Mouse (Mus musculus): ENCODE data around the gene Csmd2.

The Csmd2 gene

DNA sequence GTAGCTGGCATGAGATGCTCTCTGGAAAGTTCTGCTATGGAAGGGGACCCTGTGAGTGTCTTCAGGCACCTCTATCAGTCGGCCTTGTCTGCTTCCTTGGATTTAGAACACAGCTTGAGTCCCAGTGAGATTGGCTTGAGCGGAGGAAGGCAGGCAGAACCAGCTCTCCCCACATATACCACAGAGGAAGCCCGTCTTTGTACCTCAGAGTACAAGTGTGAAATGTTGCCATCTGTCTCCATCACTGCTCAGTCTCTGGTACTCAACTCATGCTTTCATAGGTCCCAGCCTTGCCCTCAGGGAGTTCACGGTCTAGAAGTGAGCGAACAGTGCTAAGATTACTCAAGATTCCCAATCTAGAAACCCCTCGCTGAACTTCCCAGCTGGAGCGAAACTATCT is 352.8 kb downstream of the Csmd2 start:
- DNase-seq (ENCODE audit: low spot score in 2 of 2): no peak

DNA sequence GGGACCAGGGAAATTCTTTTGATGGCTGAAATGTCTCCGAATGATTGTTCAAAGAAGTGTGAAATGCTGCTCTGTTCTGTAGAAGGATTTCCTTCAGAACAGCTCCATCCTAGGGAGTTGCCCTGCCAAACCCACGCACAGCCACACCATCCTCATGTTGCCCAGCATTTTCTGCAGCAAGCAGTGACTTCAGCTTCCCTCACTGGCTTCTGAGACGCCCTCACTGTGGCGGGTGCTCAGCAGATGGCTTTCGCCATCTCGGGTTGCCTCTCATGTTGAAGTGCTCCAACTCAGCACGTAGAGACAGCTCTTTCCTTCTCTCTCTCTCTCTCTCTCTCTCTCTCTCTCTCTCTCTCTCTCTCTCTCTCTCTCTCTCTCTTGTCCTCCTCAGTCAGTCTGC is 353.7 kb downstream of the Csmd2 start:
- no peak for DNase-seq (ENCODE audit: low spot score in 2 of 2)

DNA sequence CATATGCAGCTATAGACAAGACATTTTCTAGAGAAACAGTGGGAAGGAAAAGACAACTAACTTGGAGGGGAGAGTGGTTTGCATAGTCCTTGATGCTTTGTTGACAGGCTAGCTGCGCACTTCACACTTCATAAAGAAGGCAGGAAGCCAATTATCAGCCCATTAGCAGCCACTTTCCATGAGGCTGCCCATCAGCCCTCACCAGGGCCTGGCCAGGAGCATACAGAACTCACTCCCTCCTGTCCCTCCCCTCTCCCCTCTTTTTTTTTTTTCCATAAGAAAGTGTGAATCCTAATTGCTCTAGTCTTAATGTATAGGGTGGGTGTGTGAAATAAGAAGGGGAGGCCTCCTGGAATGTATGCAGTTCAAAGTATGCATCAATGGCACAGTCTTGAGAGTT is 354.6 kb downstream of the Csmd2 start:
- no peak for DNase-seq (ENCODE audit: low spot score in 2 of 2)

DNA sequence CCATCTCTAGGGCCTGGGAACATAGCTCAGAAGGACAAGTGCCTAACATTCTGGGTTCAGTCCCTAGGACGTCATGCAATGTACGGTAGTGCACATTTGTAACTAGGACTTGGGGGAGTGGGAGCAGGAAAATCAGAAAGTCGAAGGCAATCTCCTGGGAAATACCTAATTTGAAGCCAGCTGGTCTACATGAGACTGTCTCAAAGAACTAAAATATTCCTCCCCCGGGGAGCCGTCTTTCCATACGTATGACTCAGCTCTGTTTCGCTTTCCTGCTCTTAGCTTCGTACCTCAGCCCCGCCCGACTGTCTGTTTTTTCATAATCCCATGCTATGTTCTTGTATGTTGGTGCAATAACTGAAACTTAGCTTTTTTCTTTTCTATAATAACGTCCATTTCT is 371.1 kb downstream of the Csmd2 start:
- DNase-seq (ENCODE audit: low spot score in 2 of 2): no peak

DNA sequence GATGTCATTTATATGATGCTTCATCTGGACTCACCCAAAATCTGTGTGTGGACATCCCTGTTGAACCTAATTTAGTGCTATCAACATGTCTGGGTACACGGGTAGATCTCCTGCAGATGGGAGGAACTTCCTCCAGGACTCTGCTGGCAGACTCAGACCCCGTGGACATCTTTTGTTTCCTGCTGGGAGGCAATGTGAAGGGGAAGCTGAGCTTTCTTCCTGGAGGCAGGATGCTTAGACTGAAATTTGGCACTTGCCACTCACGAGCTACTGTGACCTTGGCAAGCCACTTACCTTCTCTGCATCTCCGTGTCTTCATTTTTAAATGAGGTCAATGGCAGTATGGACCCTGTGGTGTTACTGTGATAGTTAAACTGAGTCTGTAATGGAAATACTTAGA is 378.2 kb downstream of the Csmd2 start:
- no peak for DNase-seq (ENCODE audit: low spot score in 2 of 2)

DNA sequence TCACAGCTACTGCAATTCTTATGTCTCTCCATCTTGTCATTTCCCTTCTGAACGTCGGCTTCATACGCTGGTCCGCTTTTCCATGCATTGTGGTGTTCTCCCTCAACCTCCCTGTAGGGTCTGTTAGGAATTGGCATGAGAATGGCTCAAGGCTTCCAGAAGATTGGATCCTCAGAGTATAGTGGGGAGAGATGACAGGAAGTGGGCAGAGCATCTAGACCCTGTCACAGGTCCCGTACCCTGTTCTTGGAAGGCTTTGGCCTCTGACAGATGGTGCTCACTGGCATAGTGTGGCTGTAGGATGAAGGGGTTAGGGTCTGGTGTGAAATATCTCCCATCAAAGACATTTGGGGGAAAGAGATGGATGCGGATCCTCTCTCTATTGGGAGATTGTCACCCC is 380.4 kb downstream of the Csmd2 start:
- DNase-seq (ENCODE audit: low spot score in 2 of 2): no peak

DNA sequence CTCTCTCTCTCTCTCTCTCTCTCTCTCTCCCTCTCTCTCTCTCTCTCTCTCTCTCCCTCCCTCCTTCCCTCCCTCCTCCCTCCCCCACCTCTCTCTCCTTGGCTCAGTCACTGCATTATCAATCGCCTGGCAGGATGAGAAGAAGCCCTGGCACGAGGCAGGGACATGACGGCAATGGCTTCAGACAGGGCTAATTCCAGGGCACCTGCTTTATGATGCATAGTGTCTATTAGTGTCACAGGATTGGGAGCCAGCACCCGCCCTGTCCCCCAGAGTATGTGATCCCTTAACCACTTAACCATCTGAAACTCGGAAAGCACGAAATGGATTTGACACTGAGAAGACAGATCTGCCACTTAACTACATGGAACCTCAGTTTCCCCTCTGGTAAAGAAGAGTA is 384.1 kb downstream of the Csmd2 start:
- DNase-seq (ENCODE audit: low spot score in 2 of 2): no peak

DNA sequence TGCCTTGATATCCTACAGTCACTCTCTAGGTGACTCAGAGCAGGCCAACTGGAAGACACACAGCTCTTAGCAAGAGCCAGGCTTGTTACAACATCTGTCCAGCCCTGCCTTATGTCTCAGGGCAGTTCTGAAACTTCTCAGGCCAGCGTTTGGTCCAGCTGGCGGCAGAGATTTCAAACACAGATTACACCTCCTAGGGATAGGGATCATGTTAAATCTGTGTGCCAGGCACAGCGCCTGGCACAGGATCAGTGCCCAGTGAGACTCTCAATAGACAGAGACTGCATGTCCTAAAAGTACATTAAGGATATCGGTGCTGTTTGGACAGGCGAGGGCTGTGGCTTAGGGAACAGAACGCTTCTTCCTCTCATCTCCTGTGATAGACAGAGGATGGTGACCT is 385.5 kb downstream of the Csmd2 start:
- DNase-seq (ENCODE audit: low spot score in 2 of 2): no peak

DNA sequence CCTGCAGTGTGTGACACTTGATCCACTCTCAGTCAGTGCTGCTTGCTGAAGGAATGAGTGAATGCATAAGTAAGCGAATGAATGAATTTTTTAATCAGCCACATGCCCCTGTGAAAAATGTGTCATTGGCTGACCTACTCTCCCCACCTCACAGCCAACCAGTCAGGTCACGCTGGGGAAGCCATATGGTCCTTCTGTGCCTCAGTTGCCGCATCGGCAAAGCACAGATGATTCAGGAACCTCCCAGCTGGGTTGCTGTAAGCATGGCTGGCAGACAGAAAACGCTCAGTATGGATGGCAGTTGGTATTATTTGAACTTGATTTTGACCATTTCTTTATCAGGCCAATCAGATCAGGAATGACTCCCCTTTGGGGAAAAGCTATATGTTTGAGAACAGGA is 386.4 kb downstream of the Csmd2 start:
- DNase-seq (ENCODE audit: low spot score in 2 of 2): no peak

DNA sequence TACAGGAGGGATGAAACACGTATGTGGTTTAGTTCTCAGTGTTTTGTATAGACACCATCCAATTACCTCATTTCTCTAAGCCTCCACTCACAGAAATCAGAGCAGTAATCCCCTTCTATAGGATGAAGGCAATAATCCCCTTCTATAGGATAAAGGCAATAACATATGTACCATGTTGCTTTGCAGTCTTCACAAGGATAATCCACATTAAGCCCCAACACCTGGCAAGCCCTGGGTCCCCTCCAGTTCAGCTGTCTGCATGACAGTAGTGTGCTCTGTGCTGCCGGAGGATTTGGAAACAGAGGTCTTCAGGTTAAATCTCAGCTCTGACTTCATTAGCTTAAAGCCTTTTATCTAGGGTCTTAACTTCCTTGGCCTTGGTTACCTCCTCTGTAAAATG is 391.3 kb downstream of the Csmd2 start:
- no peak for DNase-seq (ENCODE audit: low spot score in 2 of 2)

DNA sequence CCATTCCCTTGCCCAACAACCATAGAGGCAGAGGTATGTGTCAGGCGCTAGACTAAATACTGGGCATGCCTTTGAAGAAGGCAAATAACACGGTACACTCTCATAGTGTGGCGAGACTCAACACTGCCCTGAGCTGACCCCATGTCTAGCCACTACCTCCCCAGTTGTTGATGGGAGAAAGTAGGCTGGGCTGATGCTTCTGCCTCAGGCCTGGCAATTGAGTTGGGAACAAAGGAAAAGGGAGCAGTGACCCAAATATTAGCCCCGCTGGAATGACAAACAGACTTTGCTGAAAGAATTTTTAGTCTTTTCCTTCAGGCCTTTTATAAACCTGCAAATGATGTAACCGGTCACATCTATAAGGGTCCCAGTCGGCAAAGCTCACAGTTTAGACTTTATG is 393.7 kb downstream of the Csmd2 start:
- DNase-seq (ENCODE audit: low spot score in 2 of 2): no peak

DNA sequence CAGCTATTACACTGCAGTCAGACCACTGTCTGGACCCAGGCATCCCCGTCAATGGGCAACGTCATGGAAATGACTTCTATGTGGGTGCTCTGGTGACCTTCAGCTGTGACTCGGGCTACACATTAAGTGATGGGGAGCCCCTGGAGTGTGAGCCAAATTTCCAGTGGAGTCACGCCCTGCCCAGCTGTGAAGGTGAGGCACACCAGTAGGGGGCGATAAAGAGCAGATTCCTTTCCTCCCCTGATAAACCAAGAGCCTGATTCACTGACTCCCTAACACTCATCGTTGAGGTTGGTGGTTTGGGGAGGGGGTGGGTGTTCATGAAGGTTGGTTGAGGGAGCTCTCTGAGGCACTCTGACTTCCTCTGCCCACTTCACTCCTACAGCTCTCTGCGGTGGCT is 396.1 kb downstream of the Csmd2 start:
- DNase-seq (ENCODE audit: low spot score in 2 of 2): no peak

DNA sequence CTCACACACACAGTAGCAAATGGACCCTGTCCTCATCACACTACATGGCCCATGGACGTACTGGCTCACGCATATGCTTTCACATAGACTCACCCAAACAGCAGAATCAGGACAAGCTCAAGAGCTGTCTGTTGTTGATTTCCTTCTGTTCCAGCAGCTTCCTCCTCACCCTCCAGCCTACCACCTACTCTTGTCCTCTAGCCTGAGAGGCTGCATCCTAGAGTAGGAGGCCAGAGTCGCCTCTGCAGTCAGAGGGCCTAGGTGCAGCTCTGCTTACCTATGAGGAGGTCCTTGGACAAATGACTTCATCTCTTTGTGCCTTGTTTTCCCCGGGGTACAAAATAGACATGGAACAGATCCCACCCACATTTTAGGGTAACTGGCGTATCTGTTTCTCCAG is 403.8 kb downstream of the Csmd2 start:
- no peak for DNase-seq (ENCODE audit: low spot score in 2 of 2)

DNA sequence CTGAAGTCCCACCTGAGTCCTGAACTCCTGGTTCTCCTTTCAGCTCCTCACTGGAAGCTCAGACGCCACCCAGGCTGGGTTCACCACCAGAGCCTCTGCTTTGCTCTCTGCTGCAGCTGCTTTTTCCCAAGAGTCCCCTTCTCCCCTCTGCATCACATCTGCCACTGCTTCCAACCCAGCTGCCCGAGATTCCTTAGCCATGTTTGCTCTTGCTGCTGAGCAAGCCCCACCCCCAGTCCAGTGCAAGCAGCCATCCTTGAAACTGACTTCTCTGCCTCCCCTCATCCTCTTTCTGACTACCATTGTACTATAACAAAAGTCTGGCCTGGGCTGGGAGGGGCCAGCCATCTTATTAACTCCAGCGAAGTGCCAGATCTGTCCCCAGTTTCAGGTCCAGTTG is 404.6 kb downstream of the Csmd2 start:
- no peak for DNase-seq (ENCODE audit: low spot score in 2 of 2)

DNA sequence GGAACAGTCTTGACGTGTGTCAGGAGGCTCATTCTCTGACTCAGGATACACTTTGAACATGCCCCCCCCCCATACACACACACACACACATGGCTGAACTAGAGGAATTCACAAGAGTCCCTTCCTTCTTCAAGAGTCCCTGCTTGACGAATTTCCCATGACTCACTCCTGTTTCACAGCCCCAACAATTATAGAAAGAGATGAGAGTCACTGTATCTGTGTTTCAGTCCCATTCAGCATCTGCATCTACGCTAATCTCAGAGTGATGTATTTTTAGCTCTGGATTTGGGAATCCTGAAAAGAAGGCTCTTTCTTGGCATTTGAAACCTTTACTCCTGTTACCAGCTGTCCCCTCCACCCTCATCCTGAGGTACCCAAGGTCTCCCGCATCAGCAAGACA is 406.2 kb downstream of the Csmd2 start:
- DNase-seq (ENCODE audit: low spot score in 2 of 2): no peak

DNA sequence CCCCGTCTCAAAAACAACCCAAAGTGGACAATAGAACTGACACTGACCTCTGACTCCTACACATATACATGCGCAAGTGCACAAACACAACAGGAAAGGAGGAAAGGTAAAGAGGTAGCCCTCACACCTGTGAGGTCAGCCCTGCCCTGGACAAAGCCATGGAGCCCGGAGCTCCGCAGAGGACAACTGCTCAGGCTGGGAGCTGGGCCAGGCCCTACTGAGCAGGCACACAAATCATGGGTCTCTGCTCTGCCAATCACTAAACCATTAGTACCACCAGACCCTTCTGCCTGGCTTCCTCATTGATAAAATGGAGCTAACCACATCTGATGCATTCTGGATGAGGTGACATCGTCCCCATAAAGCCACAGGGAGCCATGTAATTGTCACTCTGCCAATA is 409.0 kb downstream of the Csmd2 start:
- DNase-seq (ENCODE audit: low spot score in 2 of 2): no peak

DNA sequence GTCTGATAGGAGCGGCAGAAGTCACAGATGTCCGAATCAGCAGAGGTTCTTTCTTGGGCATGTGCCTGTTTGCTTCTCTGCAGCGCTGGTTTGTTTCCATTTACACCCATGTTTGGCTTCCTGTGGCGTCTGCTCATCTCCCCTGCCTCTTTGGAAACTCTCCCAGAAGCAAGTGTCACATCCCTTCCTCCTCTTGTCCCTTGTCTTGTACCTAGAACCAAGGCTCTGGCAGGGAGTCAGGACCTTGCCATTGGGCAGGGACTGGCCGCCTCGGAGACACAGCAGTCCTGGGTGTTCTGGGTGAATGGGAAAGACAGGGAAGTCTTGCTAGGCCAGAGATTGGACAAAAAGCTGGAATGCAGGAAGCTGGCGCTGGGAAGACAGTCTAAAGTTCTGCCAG is 410.1 kb downstream of the Csmd2 start:
- no peak for DNase-seq (ENCODE audit: low spot score in 2 of 2)

DNA sequence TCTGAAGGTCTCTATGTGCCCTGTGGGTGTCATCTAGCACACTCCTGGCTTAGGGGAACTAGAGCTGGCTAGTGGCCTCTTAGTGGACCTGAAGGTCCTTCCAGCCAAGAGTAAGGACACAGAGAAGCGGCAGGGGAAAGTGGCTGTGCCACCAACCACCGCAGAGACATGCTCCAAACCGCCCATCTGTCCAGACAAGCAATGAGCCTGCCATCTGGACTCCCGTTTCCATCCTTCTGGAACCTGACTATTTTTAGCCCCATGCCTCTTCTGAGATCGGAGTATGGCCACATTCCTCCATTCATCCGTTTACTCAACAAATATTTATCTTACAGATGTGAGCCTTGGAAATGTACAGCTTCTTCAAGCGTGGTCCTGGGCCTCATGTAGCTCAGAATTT is 411.3 kb downstream of the Csmd2 start:
- no peak for DNase-seq (ENCODE audit: low spot score in 2 of 2)

DNA sequence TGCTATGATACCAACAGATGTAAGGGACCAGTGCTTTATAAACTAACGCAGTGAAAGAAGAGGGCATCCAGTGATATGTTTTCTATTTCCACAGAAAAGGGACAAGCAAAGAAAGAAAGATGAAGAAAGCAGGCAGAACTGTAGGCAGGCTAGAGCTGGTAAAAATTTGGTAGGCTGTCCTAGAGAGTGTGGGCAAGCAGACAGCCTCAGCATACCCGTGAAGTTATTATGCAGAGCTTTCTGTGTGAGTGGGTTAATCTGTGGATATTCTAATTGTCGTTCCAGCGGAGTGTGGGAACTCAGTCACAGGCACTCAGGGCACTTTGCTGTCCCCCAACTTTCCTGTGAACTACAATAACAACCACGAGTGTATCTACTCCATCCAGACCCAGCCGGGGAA is 412.4 kb downstream of the Csmd2 start:
- no peak for DNase-seq (ENCODE audit: low spot score in 2 of 2)

DNA sequence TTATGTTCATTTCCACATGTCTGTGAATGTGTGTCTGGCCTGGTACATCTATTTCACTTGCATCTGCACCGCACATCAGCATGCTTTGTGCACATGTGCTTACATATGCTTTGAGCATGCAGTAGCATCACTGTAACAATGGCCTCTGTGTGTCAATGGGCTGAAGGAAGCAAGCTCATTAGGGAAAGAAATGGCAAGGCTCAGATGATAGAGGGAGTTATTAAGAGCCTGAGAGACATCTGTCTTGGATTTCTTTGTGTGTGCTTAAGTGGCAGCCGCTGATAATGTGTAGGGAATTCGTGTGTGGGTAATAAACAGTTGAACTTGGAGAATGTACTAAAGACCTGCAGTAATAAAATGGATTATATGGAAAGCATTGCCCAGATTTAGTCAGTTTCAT is 413.9 kb downstream of the Csmd2 start:
- no peak for DNase-seq (ENCODE audit: low spot score in 2 of 2)

DNA sequence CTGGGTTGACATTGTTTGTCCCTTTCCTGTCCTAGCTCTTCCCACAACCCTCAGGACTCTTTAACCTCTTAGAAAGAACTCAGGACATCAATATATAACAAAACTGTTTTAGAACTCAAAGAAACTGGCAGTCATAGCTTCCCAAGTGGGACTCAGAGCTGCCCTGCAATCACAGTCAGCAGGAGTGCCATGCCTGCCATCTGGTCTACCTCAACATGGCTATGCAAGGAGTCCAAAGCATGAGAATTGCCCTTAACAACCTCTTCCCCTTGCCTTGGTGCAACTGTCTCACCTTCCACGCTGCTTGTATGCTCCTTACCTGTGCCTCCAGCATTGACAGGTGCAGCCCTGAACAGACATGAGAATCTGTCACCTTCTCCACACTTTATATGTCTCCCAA is 415.0 kb downstream of the Csmd2 start:
- DNase-seq (ENCODE audit: low spot score in 2 of 2): no peak

DNA sequence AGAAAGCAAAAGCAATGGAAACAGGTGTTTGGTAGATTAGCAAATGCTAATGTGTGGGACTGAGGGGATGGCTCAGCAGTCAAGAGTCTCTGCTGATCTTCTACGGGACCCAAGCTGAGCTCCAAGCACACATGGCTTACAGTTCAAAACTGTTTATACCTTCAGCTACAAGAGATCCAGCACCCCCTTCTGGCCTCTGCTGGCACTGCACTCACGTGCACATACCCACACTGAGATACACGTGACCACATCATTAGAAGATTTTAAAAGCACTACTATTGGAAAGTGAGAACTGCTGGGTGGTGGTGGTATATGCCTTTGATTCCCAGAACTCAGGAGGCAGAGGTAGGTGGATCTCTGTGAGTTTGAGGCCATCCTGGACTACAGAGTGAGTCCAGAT is 417.9 kb downstream of the Csmd2 start:
- DNase-seq (ENCODE audit: low spot score in 2 of 2): no peak

DNA sequence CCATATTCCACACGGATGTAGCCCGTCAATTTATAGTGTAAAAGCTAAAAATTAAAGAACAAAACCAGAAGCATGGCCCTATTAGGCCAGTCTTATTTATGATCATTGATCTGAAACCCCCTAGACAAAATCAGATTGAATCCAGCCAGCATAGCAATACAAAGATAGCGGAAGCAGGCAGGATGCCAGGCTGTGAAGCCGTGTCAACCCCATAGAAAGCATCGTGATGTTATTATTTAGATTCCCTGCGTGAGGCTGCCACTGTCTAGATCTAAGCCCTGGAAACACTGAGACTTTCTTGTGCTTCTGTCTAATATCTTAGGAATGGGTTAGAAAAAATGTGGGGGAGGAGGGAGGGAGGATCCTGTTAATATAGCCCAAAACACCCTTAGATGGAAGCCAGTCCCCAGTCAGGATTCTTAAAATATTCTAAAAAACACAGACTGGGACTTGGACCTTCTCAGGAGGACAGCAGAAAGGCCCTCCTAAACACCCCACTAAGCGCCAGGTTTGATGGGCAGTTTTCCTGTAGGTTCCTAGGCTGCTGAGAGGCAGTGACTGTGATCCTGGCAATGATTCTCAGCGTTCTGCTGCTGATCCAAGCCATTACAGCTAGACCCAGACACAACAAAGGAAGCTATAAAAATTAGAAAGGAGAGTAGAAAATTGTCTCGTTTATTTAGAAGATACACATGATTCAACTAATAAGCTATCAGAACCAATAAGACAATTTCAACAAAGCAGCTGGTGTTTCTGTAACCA is 419.6 kb downstream of the Csmd2 start:
- no peak for DNase-seq (ENCODE audit: low spot score in 2 of 2)

DNA sequence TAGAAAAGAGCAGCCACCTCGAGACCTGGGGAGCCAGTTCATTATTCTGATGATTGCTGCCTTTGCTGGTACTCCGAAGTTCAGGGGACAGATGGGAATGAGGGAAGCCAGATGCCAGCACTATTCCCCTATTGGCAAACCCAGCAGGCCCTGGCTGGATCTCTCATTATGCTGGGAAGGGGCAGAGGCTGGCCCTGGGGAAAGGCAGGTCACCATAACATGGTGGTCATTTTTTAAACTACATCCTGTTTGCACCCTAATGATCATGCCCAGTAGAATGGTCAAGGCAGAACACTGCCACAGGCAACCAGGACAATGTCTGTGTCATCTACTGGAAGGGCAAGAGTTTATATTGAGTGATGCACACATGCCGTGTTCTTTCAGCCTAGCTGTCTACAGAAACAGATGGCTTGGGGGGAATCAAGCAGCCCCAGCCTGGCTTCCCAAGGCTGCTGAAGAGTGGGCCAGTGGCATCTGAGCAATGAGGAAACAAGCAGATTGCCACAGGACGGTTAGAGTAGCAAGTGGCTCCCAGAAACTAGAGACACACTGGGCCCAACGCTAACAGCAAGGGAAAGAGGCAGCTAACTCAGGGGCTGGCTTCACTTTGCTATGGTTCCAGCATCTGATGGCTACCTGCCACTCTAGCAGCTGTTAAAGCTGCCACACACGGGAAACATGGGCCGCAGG is 424.4 kb downstream of the Csmd2 start:
- DNase-seq (ENCODE audit: low spot score in 2 of 2): no peak
